Mouse (Mus musculus) lung, postnatal 0 days (tissue): Measurements from ENCODE around the gene Nfil3. TPM values are rescaled to one million over a fixed set of nuclear protein-coding genes. Genes with fewer than 3 reads are reported as not detected.
A peak's percentile ranks its signal among the peaks of the same experiment; 100 is the strongest.

Experiments used
- ATAC-seq: fragments of 200-750 bp; cut with Nextera tagmentation; 2 replicates; pipeline ENCODE4 v1.8.0; 2017; ENCODE audit warnings: moderate library complexity
- DNase-seq: peaks from one replicate; pipeline ENCODE4 v3.0.0-alpha.2; 2016; ENCODE audit warnings: low spot score
- H3K27ac ChIP-seq: fragments of 300-500 bp; sonication (generic); 2 replicates; pipeline ENCODE4 v1.5.1; 2014; ENCODE audit warnings: antibody characterized with exemption, mild to moderate bottlenecking, low read length, mixed read lengths
- H3K27me3 ChIP-seq: fragments of 300-500 bp; sonication (generic); replicated peaks from 2 replicates; pipeline ENCODE4 v1.6.1; 2014; ENCODE audit warnings: low read length, mixed read lengths; ENCODE audit not compliant: insufficient read depth
- H3K36me3 ChIP-seq: fragments of 300-500 bp; sonication (generic); 2 replicates; pipeline ENCODE4 v1.6.1; 2014; ENCODE audit warnings: low read length, mixed read lengths; ENCODE audit not compliant: insufficient read depth
- H3K4me1 ChIP-seq: fragments of 300-500 bp; sonication (generic); 2 replicates; pipeline ENCODE4 v1.6.1; 2014; ENCODE audit warnings: antibody characterized with exemption, low read depth, low read length, mixed read lengths; ENCODE audit not compliant: insufficient read depth
- H3K4me2 ChIP-seq: fragments of 300-500 bp; sonication (generic); replicated peaks from 2 replicates; pipeline ENCODE4 v1.6.1; 2014; ENCODE audit warnings: low read depth, mild to moderate bottlenecking, low read length, moderate library complexity, mixed read lengths
- H3K4me3 ChIP-seq: fragments of 300-500 bp; sonication (generic); 2 replicates; pipeline ENCODE4 v1.5.1; 2014; ENCODE audit warnings: low read depth, low read length
- H3K9ac ChIP-seq: fragments of 300-500 bp; sonication (generic); replicated peaks from 2 replicates; pipeline ENCODE4 v1.6.1; 2014; ENCODE audit warnings: low read depth, mild to moderate bottlenecking
- H3K9me3 ChIP-seq: fragments of 300-500 bp; sonication (generic); 2 replicates; pipeline ENCODE4 v1.6.1; 2016; ENCODE audit warnings: low read length, mixed read lengths
- CTCF ChIP-seq: IDR thresholded peaks from 2 replicates; pipeline ENCODE4 v1.5.1; 2016; ENCODE audit warnings: antibody characterized with exemption, mild to moderate bottlenecking
- EP300 ChIP-seq: IDR thresholded peaks from 2 replicates; pipeline ENCODE4 v1.6.1; 2016; ENCODE audit warnings: antibody characterized with exemption, mild to moderate bottlenecking, control low read depth
- WGBS: fragments of 180-500 bp; shearing (Covaris S2); extraction: QIAGEN DNeasy Blood & Tissue Kit; methylation state at CpG from one replicate; pipeline ENCODE4 v1.1.7; 2014; 5-methylcytosine and 5-hydroxymethylcytosine counted together
- polyA plus RNA-seq: library from polyadenylated mRNA; unstranded; fragments of >200 nt; fragmentation: Nextera tagmentation; extraction: Ambion mirVana; gene quantifications from 2 replicates; pipeline ENCODE4 v1.2.1, GENCODE M21; 2015

The Nfil3 gene
- polyA plus RNA-seq, 1 experiment from 2014 or later: 18.7 TPM

GRCm38 (mm10) chr13:52974676-52975075, 6.2 kb downstream of the Nfil3 start:
- Histone ChIP-seq H3K9ac (no peak overlapping the region), H3K36me3 (no peaks in the 10 kb centered on the region), H3K4me1 (peaks cover 9% of the 10 kb centered on the region; the same call in 1 of the 2 replicates), H3K9me3 (no peaks in the 10 kb centered on the region), H3K4me2 (no peak overlapping the region), H3K4me3 (no peak overlapping the region), H3K27me3 (no peaks in the 10 kb centered on the region), H3K27ac (no peak overlapping the region)
- WGBS: 44% methylated on average over 3 of the region's 3 CpGs
- TF ChIP-seq CTCF: no peak
- no peak for TF ChIP-seq EP300
- ATAC-seq (peak; percentile 41), DNase-seq (peak; percentile 63)

GRCm38 (mm10) chr13:52973427-52973826, 7.4 kb downstream of the Nfil3 start:
- H3K4me3 ChIP-seq: no peak overlapping the region
- 94% methylated on average over 10 of the region's 10 CpGs for WGBS
- no peak overlapping the region for H3K9ac ChIP-seq
- H3K36me3 ChIP-seq: peaks cover 3% of the 10 kb centered on the region; the same call in 1 of the 2 replicates
- no peaks in the 10 kb centered on the region for H3K27me3 ChIP-seq
- peaks cover 9% of the 10 kb centered on the region; the same call in 1 of the 2 replicates for H3K4me1 ChIP-seq
- H3K9me3 ChIP-seq: no peaks in the 10 kb centered on the region
- DNase-seq (no peak), ATAC-seq (no peak)
- H3K4me2 ChIP-seq: no peak overlapping the region
- no peak overlapping the region for H3K27ac ChIP-seq
- no peak for TF ChIP-seq CTCF
- TF ChIP-seq EP300: no peak

GRCm38 (mm10) chr13:52972626-52973025, 8.2 kb downstream of the Nfil3 start:
- Histone ChIP-seq H3K9ac (no peak overlapping the region), H3K4me3 (no peak overlapping the region), H3K9me3 (no peaks in the 10 kb centered on the region), H3K4me1 (peaks cover 6% of the 10 kb centered on the region; the same call in 1 of the 2 replicates), H3K27me3 (no peaks in the 10 kb centered on the region), H3K36me3 (peaks cover 11% of the 10 kb centered on the region), H3K4me2 (no peak overlapping the region), H3K27ac (no peak overlapping the region)
- DNase-seq (peak; percentile 64), ATAC-seq (0 out of 2 replicates have a peak, but pooled peaks have one; percentile 14)
- WGBS: 73% methylated on average over 3 of the region's 3 CpGs
- no peak for TF ChIP-seq EP300
- TF ChIP-seq CTCF: no peak

- no peak for ATAC-seq
- Histone ChIP-seq H3K9ac (no peak overlapping the region), H3K27me3 (no peaks in the 10 kb centered on the region), H3K4me1 (no peaks in the 10 kb centered on the region), H3K9me3 (no peaks in the 10 kb centered on the region), H3K4me3 (no peak overlapping the region), H3K36me3 (peaks cover 22% of the 10 kb centered on the region), H3K27ac (no peak overlapping the region), H3K4me2 (no peak overlapping the region)
- 80% methylated on average over 6 of the region's 6 CpGs for WGBS
- no peak for DNase-seq
- TF ChIP-seq CTCF (no peak), EP300 (no peak)
These were observed 10.0 kb downstream of the Nfil3 start for GRCm38 (mm10) chr13:52970876-52971275.

- DNase-seq: no peak
- WGBS: 82% methylated on average over 4 of the region's 4 CpGs
- ATAC-seq: no peak
- H3K27ac ChIP-seq: no peak overlapping the region
- H3K27me3 ChIP-seq: no peaks in the 10 kb centered on the region
- H3K36me3 ChIP-seq: peaks cover 14% of the 10 kb centered on the region
- no peak overlapping the region for H3K9ac ChIP-seq
- no peak overlapping the region for H3K4me3 ChIP-seq
- no peak for TF ChIP-seq CTCF
- no peak for TF ChIP-seq EP300
- no peak overlapping the region for H3K4me2 ChIP-seq
- H3K4me1 ChIP-seq: no peaks in the 10 kb centered on the region
- no peaks in the 10 kb centered on the region for H3K9me3 ChIP-seq
These were observed 18.0 kb downstream of the Nfil3 start for GRCm38 (mm10) chr13:52962922-52963321.

GRCm38 (mm10) chr13:52962361-52962760, 18.5 kb downstream of the Nfil3 start:
- Histone ChIP-seq H3K36me3 (peaks cover 8% of the 10 kb centered on the region; the same call in 1 of the 2 replicates), H3K9ac (no peak overlapping the region), H3K27ac (no peak overlapping the region), H3K4me2 (no peak overlapping the region), H3K4me3 (no peak overlapping the region), H3K27me3 (no peaks in the 10 kb centered on the region), H3K4me1 (no peaks in the 10 kb centered on the region), H3K9me3 (no peaks in the 10 kb centered on the region)
- no peak for DNase-seq
- no peak for TF ChIP-seq EP300
- WGBS: 81% methylated on average over 6 of the region's 6 CpGs
- ATAC-seq: no peak
